Mouse (Mus musculus): ENCODE data around the gene Lhpp. TPM values are rescaled to one million over a fixed set of nuclear protein-coding genes. Genes with fewer than 3 reads are reported as not detected.
A peak's percentile ranks its signal among the peaks of the same experiment; 100 is the strongest.

The Lhpp gene
- 10 to 100 TPM; 12.5 to 17.2 (median 14.5) TPM for total RNA-seq (2022)

DNA sequence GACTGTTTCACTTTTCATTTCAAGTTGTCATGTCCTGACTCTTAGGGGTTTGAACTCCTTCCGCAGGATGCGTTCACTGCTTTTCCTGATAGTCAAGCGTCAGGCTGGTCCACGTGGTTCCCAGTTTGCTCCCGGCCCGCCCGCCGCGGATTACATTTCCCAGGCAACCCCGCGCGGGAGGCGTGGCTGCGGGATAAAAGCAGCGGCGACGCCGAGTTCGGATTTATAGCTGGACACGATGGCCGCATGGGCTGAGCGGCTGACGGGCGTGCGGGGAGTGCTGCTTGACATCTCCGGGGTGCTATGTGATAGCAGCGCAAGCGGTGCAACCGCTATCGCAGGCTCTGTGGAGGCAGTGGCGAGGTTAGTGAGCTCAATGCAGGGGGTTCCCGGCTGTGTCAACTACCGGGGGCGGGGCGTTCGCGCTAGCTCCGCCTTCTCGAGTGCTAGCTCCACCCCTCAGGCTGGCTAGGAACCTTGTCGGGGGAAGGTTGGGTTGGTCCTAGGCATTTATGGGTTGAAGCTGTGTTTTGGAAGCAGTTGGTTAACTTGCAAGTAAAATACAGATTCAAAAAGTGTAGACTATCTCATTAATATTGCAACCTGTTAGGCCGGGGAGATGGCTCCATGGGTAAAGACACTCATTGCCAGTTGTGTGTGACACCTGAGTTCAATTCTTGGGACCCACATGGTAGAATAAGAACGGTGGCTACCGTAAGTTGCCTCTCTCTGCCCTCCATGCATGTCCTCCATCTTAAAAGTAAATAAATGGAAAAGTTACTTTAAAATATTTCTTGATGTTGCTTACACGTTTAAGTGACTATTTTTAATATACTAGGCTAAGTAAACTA, at the start of gene Lhpp:
Lhpp (plus strand) TSS at position 171 of the 851 bp plus-strand sequence.
- peak; percentile 74 to 84 for DNase-seq (ENCODE audit: low spot score in 2 of 2)

- DNase-seq (ENCODE audit: low spot score in 2 of 2): no peak
Observed at GRCm38 (mm10) chr7:132565831-132566230, 44.6 kb upstream of the Lhpp start.

GRCm38 (mm10) chr7:132568817-132569216, 41.6 kb upstream of the Lhpp start:
- DNase-seq (ENCODE audit: low spot score in 2 of 2): no peak

DNA sequence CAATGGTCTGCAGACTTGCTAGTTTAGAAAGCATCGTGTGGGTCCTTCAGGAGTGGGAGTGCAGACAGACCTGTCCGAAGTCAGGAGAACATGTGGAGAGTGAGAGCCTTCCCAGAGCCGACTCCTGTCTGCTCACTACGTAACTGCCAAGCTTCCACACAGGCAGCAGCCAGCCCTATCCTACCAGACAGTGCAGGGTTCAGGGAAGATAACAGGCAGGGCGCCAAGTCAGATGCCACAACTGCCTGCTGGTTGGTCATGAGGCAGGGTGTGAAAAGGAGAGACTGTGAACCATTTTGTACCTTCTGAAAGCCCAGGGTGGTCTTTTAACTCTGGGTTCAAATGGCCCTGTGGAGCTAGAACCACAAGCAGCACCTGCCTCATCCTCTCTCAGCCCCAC, 40.4 kb upstream of the Lhpp start:
- DNase-seq (ENCODE audit: low spot score in 2 of 2): no peak

GRCm38 (mm10) chr7:132571481-132571880, 39.0 kb upstream of the Lhpp start:
- peak in 1 of 2 experiments; percentile 18 for DNase-seq (ENCODE audit: low spot score in 2 of 2)

DNA sequence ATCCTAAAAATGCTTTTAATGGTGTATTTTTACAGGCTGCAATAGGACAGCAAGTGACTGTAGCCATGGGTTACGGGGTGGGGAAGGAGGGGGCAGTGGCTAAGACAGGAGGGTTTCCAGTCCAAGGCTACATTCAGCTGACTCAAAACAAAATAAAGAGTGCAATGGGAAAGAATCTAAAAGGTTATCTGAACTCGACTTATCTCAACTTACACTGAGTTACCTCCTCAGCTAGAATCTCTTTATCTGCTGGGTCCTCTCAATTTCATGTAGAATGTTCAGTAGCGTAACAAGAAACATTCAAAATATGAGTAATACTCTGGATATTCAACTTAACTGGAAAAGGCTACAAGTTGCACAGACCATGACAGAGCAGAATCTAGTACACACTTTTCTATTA, 37.7 kb upstream of the Lhpp start:
- DNase-seq (ENCODE audit: low spot score in 2 of 2): no peak

DNA sequence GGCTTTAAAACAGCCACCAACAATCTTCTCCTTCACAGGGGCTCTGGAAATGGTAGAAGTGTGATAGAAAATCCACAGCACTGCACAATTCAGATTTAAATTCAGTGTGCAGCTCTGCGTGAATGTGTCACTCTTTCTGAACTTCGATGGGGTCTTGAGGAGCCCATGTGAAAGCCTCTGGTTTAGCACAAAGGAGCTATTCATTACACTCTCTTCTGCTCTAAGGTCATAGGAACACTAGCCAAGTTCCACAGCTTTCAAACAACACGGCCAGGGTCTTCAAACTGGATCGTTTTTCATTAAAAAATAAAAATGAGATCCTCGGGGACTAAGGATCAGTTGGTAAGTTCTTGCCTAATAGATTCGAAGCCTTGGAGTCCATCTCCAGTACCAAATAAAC, 37.2 kb upstream of the Lhpp start:
- DNase-seq (ENCODE audit: low spot score in 2 of 2): no peak

DNA sequence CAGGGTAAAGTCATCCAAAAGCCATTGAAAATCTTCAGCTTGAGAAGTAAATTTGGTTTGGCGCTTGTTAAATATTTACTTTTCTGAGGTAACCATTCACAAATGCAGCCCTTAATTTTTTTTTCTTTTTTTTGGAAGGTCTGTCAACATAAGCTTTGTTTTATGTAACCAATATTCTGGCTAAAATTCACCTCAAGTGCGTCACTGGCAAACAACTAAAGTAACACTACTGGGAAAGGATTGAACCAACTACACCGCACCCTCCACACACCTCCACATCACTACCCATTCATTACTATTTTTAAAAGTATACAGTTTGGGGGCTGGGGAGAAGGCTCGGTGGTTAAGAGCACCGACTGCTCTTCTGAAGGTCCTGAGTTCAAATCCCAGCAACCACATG, 35.8 kb upstream of the Lhpp start:
- no peak for DNase-seq (ENCODE audit: low spot score in 2 of 2)

DNA sequence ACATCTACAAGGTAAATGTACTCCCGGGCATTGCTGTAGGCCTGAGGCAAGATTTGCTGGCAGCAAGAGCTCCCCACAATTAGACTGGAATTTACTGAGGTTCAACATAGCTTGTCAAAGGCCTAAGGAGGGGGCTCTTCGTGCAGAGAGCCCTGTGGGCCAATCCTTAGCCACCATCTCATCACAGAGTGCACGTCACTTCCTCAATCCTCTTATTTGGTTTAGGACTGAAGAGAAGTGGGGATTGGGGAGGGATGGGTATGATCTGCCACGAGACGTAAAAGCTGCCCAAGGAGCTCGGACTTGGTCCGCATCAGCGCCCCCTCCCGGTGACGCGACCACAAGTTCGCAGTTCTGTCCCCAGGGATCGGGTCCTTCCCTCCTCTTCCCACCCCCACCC, 34.8 kb upstream of the Lhpp start:
- peak; percentile 77 to 78 for DNase-seq (ENCODE audit: low spot score in 2 of 2)

- peak; percentile 91 to 95 for DNase-seq (ENCODE audit: low spot score in 2 of 2)
Observed at GRCm38 (mm10) chr7:132576116-132576650, 34.3 kb upstream of the Lhpp start, which contains the start of gene Oat. Oat (minus strand) TSS chr7:132576398.

DNA sequence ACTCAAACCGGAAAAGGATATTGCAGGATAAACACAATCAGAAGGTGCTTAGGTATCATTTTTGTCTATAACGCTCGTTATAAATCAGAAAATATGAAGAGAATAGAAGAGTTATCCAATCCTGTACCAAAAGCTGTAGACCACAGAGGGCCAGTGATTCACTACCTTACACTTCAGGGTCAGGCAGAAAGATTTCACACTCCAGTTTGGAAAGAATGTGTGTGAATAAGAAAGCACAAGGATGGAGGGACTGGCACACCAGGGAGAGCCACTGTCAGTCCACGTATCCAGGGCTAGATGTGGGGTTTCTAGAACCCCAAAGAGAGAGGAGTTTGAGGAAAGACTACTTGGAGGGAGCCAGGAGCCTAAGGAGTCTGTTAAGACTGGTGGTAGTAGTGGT, 33.5 kb upstream of the Lhpp start:
- DNase-seq (ENCODE audit: low spot score in 2 of 2): no peak

- DNase-seq (ENCODE audit: low spot score in 2 of 2): no peak
Observed at GRCm38 (mm10) chr7:132580511-132580910, 29.9 kb upstream of the Lhpp start.

- DNase-seq (ENCODE audit: low spot score in 2 of 2): no peak
Observed at GRCm38 (mm10) chr7:132581441-132581840, 29.0 kb upstream of the Lhpp start.

DNA sequence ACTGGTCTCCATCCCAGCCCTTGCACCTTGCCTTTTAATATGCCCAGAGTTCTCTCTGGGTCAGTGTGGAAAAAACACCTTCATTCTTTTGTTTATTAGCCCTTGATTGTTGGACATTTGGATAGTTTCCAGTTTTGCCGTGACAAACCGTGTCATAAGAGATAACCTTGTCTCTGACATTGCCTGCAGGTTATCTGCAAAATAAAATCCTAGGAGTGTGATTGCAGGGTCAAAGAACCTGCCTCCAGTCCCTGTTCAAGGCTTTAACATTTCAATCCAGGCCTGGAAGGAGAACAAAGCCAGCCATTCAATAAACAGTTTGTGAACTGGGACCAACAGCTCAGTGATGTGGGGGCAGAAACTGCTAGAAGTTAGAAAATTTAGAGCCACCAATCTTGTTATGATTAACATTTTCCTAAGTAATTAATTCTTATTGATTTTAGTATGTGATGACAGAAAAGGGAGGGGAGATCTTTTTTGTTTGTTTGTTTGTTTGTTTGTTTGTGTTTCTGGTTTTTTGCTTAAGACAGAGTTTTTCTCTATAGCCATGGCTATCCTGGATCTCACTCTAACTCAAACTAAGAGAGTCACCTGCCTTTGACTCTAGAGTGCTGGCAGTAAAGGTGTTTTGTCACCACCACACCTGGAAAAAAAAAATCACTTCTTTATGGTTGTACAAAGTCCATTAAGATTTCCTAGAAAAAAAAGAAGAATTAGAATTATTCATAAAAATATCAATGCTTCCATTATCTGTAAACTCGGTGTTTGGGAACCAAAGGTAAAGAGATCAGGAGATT, 24.5 kb upstream of the Lhpp start:
- no peak for DNase-seq (ENCODE audit: low spot score in 2 of 2)

- no peak for DNase-seq (ENCODE audit: low spot score in 2 of 2)
Observed at GRCm38 (mm10) chr7:132587167-132587566, 23.3 kb upstream of the Lhpp start.

- DNase-seq (ENCODE audit: low spot score in 2 of 2): no peak
Observed at GRCm38 (mm10) chr7:132589610-132590009, 20.8 kb upstream of the Lhpp start.

- no peak for DNase-seq (ENCODE audit: low spot score in 2 of 2)
Observed at GRCm38 (mm10) chr7:132593762-132594161, 16.7 kb upstream of the Lhpp start.

DNA sequence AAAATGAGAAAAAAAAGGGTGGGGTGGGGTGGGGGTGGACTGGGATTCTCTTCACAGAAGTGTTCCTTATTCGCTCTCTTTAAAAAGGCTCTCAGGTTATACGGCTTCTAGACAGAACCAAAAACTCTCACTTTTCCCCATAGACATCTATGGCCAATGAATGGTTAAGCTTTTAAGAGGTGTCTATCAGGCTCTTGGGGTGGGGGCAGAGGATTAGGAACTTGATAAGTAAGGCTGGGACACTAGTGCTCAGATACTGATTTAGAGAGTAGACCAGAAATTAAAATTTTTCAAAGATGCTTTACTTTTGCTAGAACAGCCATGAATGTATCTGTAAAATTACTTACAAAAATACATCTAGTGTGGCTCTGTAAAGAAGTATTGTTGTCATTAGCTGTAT, 16.1 kb upstream of the Lhpp start:
- no peak for DNase-seq (ENCODE audit: low spot score in 2 of 2)

- no peak for DNase-seq (ENCODE audit: low spot score in 2 of 2)
Observed at GRCm38 (mm10) chr7:132595787-132596186, 14.7 kb upstream of the Lhpp start.

- DNase-seq (ENCODE audit: low spot score in 2 of 2): no peak
Observed at GRCm38 (mm10) chr7:132596557-132597250, 13.7 kb upstream of the Lhpp start.

GRCm38 (mm10) chr7:132597251-132598041, 13.0 kb upstream of the Lhpp start:
- peak in 1 of 2 experiments; percentile 16 for DNase-seq (ENCODE audit: low spot score in 2 of 2)

All from gastrocnemius, adult 8-10 months (tissue).